Mouse (Mus musculus) CH12.LX (cell line): Measurements from ENCODE around the gene Ngef. TPM values are rescaled to one million over a fixed set of nuclear protein-coding genes. Genes with fewer than 3 reads are reported as not detected.

Source experiments
- DNase-seq: peaks from one replicate; pipeline ENCODE4 v3.0.0-alpha.2; 2013; ENCODE audit errors: extremely low read depth
- H3K27ac ChIP-seq: 2 replicates; pipeline ENCODE4 v1.5.1; 2012; ENCODE audit warnings: low read depth, mild to moderate bottlenecking, control low read depth, moderate library complexity; ENCODE audit not compliant: insufficient read depth
- H3K27me3 ChIP-seq: replicated peaks from 2 replicates; pipeline ENCODE3; 2012; ENCODE audit warnings: inconsistent platforms
- H3K36me3 ChIP-seq, 2 experiments: replicated peaks in 1 of 2; 2 replicates each; pipeline versions ENCODE3 to v1.6.1; 2012; ENCODE audit warnings: inconsistent platforms in 1 of 2, low read length in 1 of 2, mild to moderate bottlenecking in 1 of 2, mixed read lengths in 1 of 2, moderate library complexity in 1 of 2; ENCODE audit not compliant: control insufficient read depth in 1 of 2, insufficient read depth in 1 of 2
- H3K4me1 ChIP-seq, 2 experiments: 2 replicates each; pipeline ENCODE4 v1.6.1; 2012; ENCODE audit warnings: inconsistent platforms in 1 of 2, moderate library complexity in 1 of 2; ENCODE audit not compliant: insufficient read depth in 2 of 2, control insufficient read depth in 1 of 2
- H3K4me2 ChIP-seq: 2 replicates; pipeline ENCODE4 v1.6.1; 2012; ENCODE audit warnings: low read depth, mild to moderate bottlenecking, control low read depth; ENCODE audit not compliant: poor library complexity, insufficient read depth, severe bottlenecking
- H3K4me3 ChIP-seq, 3 experiments: fragments of 150-350 bp in 1 of 3; sonication (generic) in 1 of 3; replicated peaks in 1 of 3; 2 replicates each; pipeline versions ENCODE3 to v1.5.1; 2011 to 2012; ENCODE audit warnings: low read depth in 2 of 3, low read length in 2 of 3, mild to moderate bottlenecking in 2 of 3, moderate library complexity in 2 of 3, control low read depth in 1 of 3, improper control_type of control experiment in 1 of 3, inconsistent platforms in 1 of 3, mixed read lengths in 1 of 3; ENCODE audit not compliant: poor library complexity in 1 of 3
- H3K79me2 ChIP-seq: replicated peaks from 2 replicates; pipeline ENCODE4 v1.6.1; 2012; ENCODE audit warnings: mild to moderate bottlenecking, moderate library complexity; ENCODE audit not compliant: control insufficient read depth, poor library complexity, insufficient read depth, severe bottlenecking; ENCODE audit errors: extremely low read depth
- H3K9ac ChIP-seq: 2 replicates; pipeline ENCODE4 v1.6.1; 2012; ENCODE audit warnings: low read depth, mild to moderate bottlenecking, control low read depth, moderate library complexity; ENCODE audit not compliant: insufficient read depth
- H3K9me3 ChIP-seq: replicated peaks from 2 replicates; pipeline ENCODE3; 2012; ENCODE audit warnings: low read length, inconsistent platforms, mixed read lengths
- CHD2 ChIP-seq: IDR thresholded peaks from 2 replicates; pipeline ENCODE4 v1.6.1; 2011; ENCODE audit warnings: low read length, improper control_type of control experiment
- E2F4 ChIP-seq: IDR thresholded peaks from 2 replicates; pipeline ENCODE4 v1.6.1; 2011; ENCODE audit warnings: low read depth, low read length, improper control_type of control experiment; ENCODE audit not compliant: insufficient replicate concordance
- GABPA ChIP-seq: IDR thresholded peaks from 2 replicates; pipeline ENCODE4 v1.6.1; 2012; ENCODE audit warnings: low read depth, low read length, improper control_type of control experiment, inconsistent platforms; ENCODE audit not compliant: insufficient replicate concordance
- HCFC1 ChIP-seq: IDR thresholded peaks from 2 replicates; pipeline ENCODE4 v1.6.1; 2012; ENCODE audit warnings: low read depth, mild to moderate bottlenecking, inconsistent platforms, low read length, improper control_type of control experiment
- IRF4 ChIP-seq: IDR thresholded peaks from 2 replicates; pipeline ENCODE4 v1.6.1; 2014; ENCODE audit warnings: low read depth, mild to moderate bottlenecking, inconsistent platforms, low read length, improper control_type of control experiment
- JUND ChIP-seq: conservative IDR thresholded peaks from 2 replicates; pipeline ENCODE4 v1.6.1; 2011; ENCODE audit warnings: low read depth, low read length, improper control_type of control experiment
- KAT2A ChIP-seq: IDR thresholded peaks from 2 replicates; pipeline ENCODE4 v1.6.1; 2012; ENCODE audit warnings: low read length, improper control_type of control experiment, inconsistent platforms; ENCODE audit not compliant: insufficient replicate concordance
- MAFK ChIP-seq: IDR thresholded peaks from 2 replicates; pipeline ENCODE4 v1.6.1; 2011; ENCODE audit warnings: low read length, improper control_type of control experiment; ENCODE audit not compliant: insufficient replicate concordance
- MXI1 ChIP-seq: IDR thresholded peaks from 2 replicates; pipeline ENCODE4 v1.6.1; 2011; ENCODE audit warnings: mild to moderate bottlenecking, low read depth, low read length, improper control_type of control experiment
- NELFE ChIP-seq: IDR thresholded peaks from 2 replicates; pipeline ENCODE4 v1.6.1; 2011; ENCODE audit warnings: low read depth, low read length, improper control_type of control experiment
- PAX5 ChIP-seq: IDR thresholded peaks from 2 replicates; pipeline ENCODE4 v1.6.1; 2012; ENCODE audit warnings: low read length, inconsistent platforms, mixed read lengths
- POLR2AphosphoS2 ChIP-seq: IDR thresholded peaks from 2 replicates; pipeline ENCODE4 v1.6.1; 2011; ENCODE audit warnings: low read depth, low read length, improper control_type of control experiment
- RAD21 ChIP-seq: IDR thresholded peaks from 2 replicates; pipeline ENCODE4 v1.6.1; 2011; ENCODE audit warnings: low read depth, mild to moderate bottlenecking, low read length, improper control_type of control experiment, moderate library complexity
- RCOR1 ChIP-seq: conservative IDR thresholded peaks from 2 replicates; pipeline ENCODE4 v1.6.1; 2012; ENCODE audit warnings: low read depth, mild to moderate bottlenecking, inconsistent platforms, low read length, improper control_type of control experiment
- SIN3A ChIP-seq: IDR thresholded peaks from 2 replicates; pipeline ENCODE4 v1.6.1; 2012; ENCODE audit warnings: low read length, improper control_type of control experiment, inconsistent platforms
- SMC3 ChIP-seq: IDR thresholded peaks from 2 replicates; pipeline ENCODE4 v1.6.1; 2011; ENCODE audit warnings: low read depth, low read length, improper control_type of control experiment
- UBTF ChIP-seq: IDR thresholded peaks from 2 replicates; pipeline ENCODE4 v1.6.1; 2012; ENCODE audit warnings: low read depth, mild to moderate bottlenecking, inconsistent platforms, low read length, improper control_type of control experiment, moderate library complexity
- USF1 ChIP-seq: IDR thresholded peaks from 2 replicates; pipeline ENCODE4 v1.6.1; 2014; ENCODE audit warnings: low read depth, mild to moderate bottlenecking, inconsistent platforms, low read length, improper control_type of control experiment
- ZC3H11A ChIP-seq: IDR thresholded peaks from 2 replicates; pipeline ENCODE4 v1.6.1; 2012; ENCODE audit warnings: low read depth, mild to moderate bottlenecking, inconsistent platforms, low read length, improper control_type of control experiment
- ZKSCAN1 ChIP-seq: IDR thresholded peaks from 2 replicates; pipeline ENCODE4 v1.6.1; 2012; ENCODE audit warnings: low read depth, inconsistent platforms, low read length, improper control_type of control experiment, borderline replicate concordance
- ZNF384 ChIP-seq: IDR thresholded peaks from 2 replicates; pipeline ENCODE4 v1.6.1; 2012; ENCODE audit warnings: low read depth, low read length, improper control_type of control experiment, inconsistent platforms
- dilution Hi-C: fragments of 300-500 bp; cut with MboI; formaldehyde crosslinking; loops from 2 replicates; pipeline ENCODE4 v1.14.3; 2020; ENCODE audit warnings: low sequenced_read_pairs; ENCODE audit not compliant: extremely low pct_unique_long_range_greater_than_20kb, extremely low pct_ligation_motif_present
- in situ Hi-C: fragments of 300-500 bp; cut with MboI; formaldehyde crosslinking; loops from 3 replicates; pipeline ENCODE4 v1.14.3; 2019; ENCODE audit warnings: low sequenced_read_pairs, low pct_ligation_motif_present, low pct_unique_long_range_greater_than_20kb, mixed read lengths
- polyA plus RNA-seq: library from polyadenylated mRNA; unstranded; fragments of >175 nt; gene quantifications from 2 replicates; pipeline ENCODE4 v1.2.1, GENCODE M21; 2012; ENCODE audit warnings: low read depth; ENCODE audit not compliant: insufficient read length
- total RNA-seq, 2 experiments: library from RNA; depleted of rRNA; stranded (reverse); fragments of 300-350 nt in 1 of 2; fragments of >200 nt in 1 of 2; gene quantifications; 2 replicates each; pipeline ENCODE4 v1.2.3; 2012 to 2014

Ngef gene
- total and polyA plus RNA-seq, 3 experiments, result not detected

GRCm38 (mm10) chr1:87594671-87595070 lies 21.0 kb upstream of the Ngef start:
- no peak for TF ChIP-seq CHD2
- TF ChIP-seq HCFC1, result no peak
- no peak for TF ChIP-seq ZNF384
- no peak for TF ChIP-seq KAT2A
- TF ChIP-seq ZKSCAN1, result no peak
- TF ChIP-seq RCOR1, result no peak
- no peak for TF ChIP-seq E2F4
- TF ChIP-seq, all 38 proteins: peak for 0
- dilution Hi-C loops, result no loop called here
- H3K27me3 ChIP-seq, result no peaks in the 10 kb centered on the region
- no peaks in the 10 kb centered on the region for H3K9me3 ChIP-seq
- H3K4me3 ChIP-seq, result no peak overlapping the region
- no peak for DNase-seq
- peaks cover 0 to 5% of the 10 kb centered on the region in 2 experiments; a peak in 1 of 4 replicates for H3K4me1 ChIP-seq
- H3K79me2 ChIP-seq, result no peaks in the 10 kb centered on the region
- H3K36me3 ChIP-seq, result no peaks in the 10 kb centered on the region
- in situ Hi-C loops, result no loop called here
- no peak overlapping the region for H3K9ac ChIP-seq
- H3K4me2 ChIP-seq, result no peak overlapping the region
- H3K27ac ChIP-seq, result no peak overlapping the region

GRCm38 (mm10) chr1:87594261-87594660 lies 20.6 kb upstream of the Ngef start:
- H3K27ac ChIP-seq, result no peak overlapping the region
- dilution Hi-C loops (no loop called here), in situ Hi-C loops (no loop called here)
- peaks cover 0 to 5% of the 10 kb centered on the region in 2 experiments; a peak in 1 of 4 replicates for H3K4me1 ChIP-seq
- no peaks in the 10 kb centered on the region for H3K27me3 ChIP-seq
- H3K9ac ChIP-seq, result no peak overlapping the region
- no peak overlapping the region for H3K4me2 ChIP-seq
- no peaks in the 10 kb centered on the region for H3K79me2 ChIP-seq
- TF ChIP-seq NELFE (no peak), HCFC1 (no peak), PAX5 (no peak), ZC3H11A (no peak), CHD2 (no peak), SMC3 (no peak), GABPA (no peak), USF1 (no peak), MAFK (no peak), MXI1 (no peak), JUND (no peak), POLR2AphosphoS2 (no peak), IRF4 (no peak), RAD21 (no peak), UBTF (no peak), SIN3A (no peak)
- TF ChIP-seq, all 38 proteins: peak for 0
- no peaks in the 10 kb centered on the region for H3K9me3 ChIP-seq
- no peaks in the 10 kb centered on the region for H3K36me3 ChIP-seq
- no peak for DNase-seq
- H3K4me3 ChIP-seq, result no peak overlapping the region
